Mouse (Mus musculus) testis, adult 2 months (tissue): ENCODE results near the gene Rhbdl2. TPM values are rescaled to one million over a fixed set of nuclear protein-coding genes. Genes with fewer than 3 reads are reported as not detected.

Experiments
- H3K27ac ChIP-seq: fragments of 200-500 bp; 2 replicates; pipeline ENCODE4 v1.5.1; 2012; ENCODE audit warnings: low read depth, low read length; ENCODE audit not compliant: control insufficient read depth, insufficient read depth
- H3K27me3 ChIP-seq: fragments of 200-500 bp; 2 replicates; pipeline ENCODE4 v1.6.1; 2012; ENCODE audit warnings: mild to moderate bottlenecking, low read length, moderate library complexity; ENCODE audit not compliant: control insufficient read depth, insufficient read depth
- H3K36me3 ChIP-seq: fragments of 200-500 bp; 2 replicates; pipeline ENCODE4 v1.6.1; 2012; ENCODE audit warnings: mild to moderate bottlenecking, low read length; ENCODE audit not compliant: control insufficient read depth, insufficient read depth
- H3K4me1 ChIP-seq: fragments of 200-500 bp; 2 replicates; pipeline ENCODE4 v1.6.1; 2012; ENCODE audit warnings: low read length; ENCODE audit not compliant: control insufficient read depth, insufficient read depth
- H3K4me3 ChIP-seq: fragments of 200-500 bp; 2 replicates; pipeline ENCODE4 v1.5.1; 2012; ENCODE audit warnings: low read depth, mild to moderate bottlenecking, low read length, moderate library complexity, mixed read lengths; ENCODE audit not compliant: control insufficient read depth
- CTCF ChIP-seq: fragments of 200-500 bp; IDR thresholded peaks from 2 replicates; pipeline ENCODE4 v1.5.1; 2012; ENCODE audit warnings: low read depth, mild to moderate bottlenecking, inconsistent platforms, low read length, moderate library complexity; ENCODE audit not compliant: control insufficient read depth, insufficient read depth, insufficient replicate concordance
- POLR2A ChIP-seq: fragments of 200-500 bp; IDR thresholded peaks from 2 replicates; pipeline ENCODE4 v1.6.1; 2012; ENCODE audit warnings: low read depth, mild to moderate bottlenecking, inconsistent platforms, low read length, moderate library complexity; ENCODE audit not compliant: control insufficient read depth
- polyA plus RNA-seq: library from polyadenylated mRNA; depleted of rRNA; stranded (reverse); fragments of >200 nt; gene quantifications from 2 replicates; pipeline ENCODE4 v1.2.3, GENCODE M21; 2012; rRNA removed

Gene Rhbdl2
- polyA plus RNA-seq, result 2.8 and 3.4 TPM in 2 replicates

GRCm38 (mm10) chr4:123787191-123787985 lies at the start of gene Rhbdl2:
Gene Rhbdl2, plus strand, starts transcription at chr4:123787874.
- no peak for TF ChIP-seq POLR2A
- no peak for TF ChIP-seq CTCF
- Histone ChIP-seq H3K27me3 (no peaks in the 10 kb centered on the region), H3K36me3 (no peaks in the 10 kb centered on the region), H3K27ac (no peak within 1 kb of the TSS), H3K4me3 (no peak within 1 kb of the TSS), H3K4me1 (peaks cover 3% of the 10 kb centered on the region)

DNA sequence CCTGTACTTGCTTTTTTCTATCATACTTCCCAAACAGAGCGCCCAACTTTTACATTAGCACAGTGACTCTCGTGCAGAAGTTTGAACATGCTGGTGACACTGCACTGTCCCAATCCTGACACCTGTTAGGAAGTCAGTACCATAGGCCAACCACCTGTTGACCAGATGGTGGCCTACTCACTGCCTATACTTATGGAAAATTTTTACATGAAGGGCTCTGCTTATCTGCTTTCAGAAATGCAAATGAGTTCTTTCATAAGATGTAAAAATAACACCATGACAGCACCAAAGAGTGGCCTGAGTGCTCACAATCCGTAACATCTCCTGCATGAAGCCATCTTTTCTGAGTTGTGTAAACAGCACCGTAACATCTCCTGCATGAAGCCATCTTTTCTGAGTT lies 49.0 kb upstream of the Rhbdl2 start:
- H3K27me3 ChIP-seq, result no peaks in the 10 kb centered on the region
- no peak overlapping the region for H3K4me3 ChIP-seq
- H3K4me1 ChIP-seq, result no peaks in the 10 kb centered on the region
- H3K36me3 ChIP-seq, result no peaks in the 10 kb centered on the region; the same call in none of the 2 replicates
- H3K27ac ChIP-seq, result no peak overlapping the region
- TF ChIP-seq CTCF (no peak), POLR2A (no peak)

GRCm38 (mm10) chr4:123742891-123743290 lies 44.8 kb upstream of the Rhbdl2 start:
- no peaks in the 10 kb centered on the region for H3K27me3 ChIP-seq
- no peak overlapping the region for H3K27ac ChIP-seq
- TF ChIP-seq CTCF, result no peak
- TF ChIP-seq POLR2A, result no peak
- H3K36me3 ChIP-seq, result no peaks in the 10 kb centered on the region; the same call in 1 of the 2 replicates
- H3K4me1 ChIP-seq, result peaks cover 2% of the 10 kb centered on the region; the same call in 1 of the 2 replicates
- no peak overlapping the region for H3K4me3 ChIP-seq

- H3K36me3 ChIP-seq, result no peaks in the 10 kb centered on the region; the same call in 1 of the 2 replicates
Measured at GRCm38 (mm10) chr4:123745221-123745775, 42.4 kb upstream of the Rhbdl2 start.

DNA sequence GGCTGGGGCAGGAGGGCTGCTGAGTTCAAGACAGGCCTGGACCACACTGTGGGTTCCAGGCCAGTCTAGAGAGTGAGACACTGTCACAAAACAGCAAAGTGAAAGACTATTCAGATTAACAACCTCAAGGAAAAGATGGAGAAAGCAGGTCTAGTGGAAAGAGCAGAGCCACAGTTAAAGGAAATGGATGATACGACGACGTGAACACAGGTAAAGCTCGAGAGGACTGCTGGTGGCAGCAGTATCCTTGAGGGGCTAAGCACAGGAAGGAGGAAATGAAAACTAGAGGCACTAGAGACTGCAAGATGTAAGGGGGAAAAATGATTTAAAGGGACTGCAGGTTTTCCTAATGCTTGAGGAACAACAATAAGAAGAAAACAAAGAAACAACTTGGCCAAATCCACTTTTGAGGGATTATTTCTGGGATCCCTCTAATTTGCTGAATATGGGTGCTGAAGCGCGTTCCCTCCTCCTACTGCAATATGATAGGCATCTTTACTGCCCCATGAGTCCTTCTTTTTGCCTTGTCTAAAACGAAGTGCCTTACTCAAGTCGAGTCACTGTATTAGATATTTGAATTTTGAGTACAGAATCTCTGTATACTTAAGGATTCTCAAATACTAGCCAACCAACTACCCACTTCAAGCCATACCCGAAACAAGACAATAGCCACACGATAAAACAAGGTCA lies 38.8 kb upstream of the Rhbdl2 start:
- Histone ChIP-seq H3K27ac (no peak overlapping the region; the same call in 1 of the 2 replicates), H3K36me3 (no peaks in the 10 kb centered on the region), H3K27me3 (no peaks in the 10 kb centered on the region), H3K4me1 (peaks cover 4% of the 10 kb centered on the region), H3K4me3 (peak overlapping the region; percentile 97)
- no peak for TF ChIP-seq CTCF
- TF ChIP-seq POLR2A, result no peak

More at GRCm38 (mm10) chr4:123745221-123745775, 42.4 kb upstream of the Rhbdl2 start:
- Histone ChIP-seq H3K27me3 (no peaks in the 10 kb centered on the region), H3K4me3 (no peak overlapping the region), H3K27ac (no peak overlapping the region), H3K4me1 (peaks cover 2% of the 10 kb centered on the region; the same call in 1 of the 2 replicates)
- no peak for TF ChIP-seq CTCF
- no peak for TF ChIP-seq POLR2A

DNA sequence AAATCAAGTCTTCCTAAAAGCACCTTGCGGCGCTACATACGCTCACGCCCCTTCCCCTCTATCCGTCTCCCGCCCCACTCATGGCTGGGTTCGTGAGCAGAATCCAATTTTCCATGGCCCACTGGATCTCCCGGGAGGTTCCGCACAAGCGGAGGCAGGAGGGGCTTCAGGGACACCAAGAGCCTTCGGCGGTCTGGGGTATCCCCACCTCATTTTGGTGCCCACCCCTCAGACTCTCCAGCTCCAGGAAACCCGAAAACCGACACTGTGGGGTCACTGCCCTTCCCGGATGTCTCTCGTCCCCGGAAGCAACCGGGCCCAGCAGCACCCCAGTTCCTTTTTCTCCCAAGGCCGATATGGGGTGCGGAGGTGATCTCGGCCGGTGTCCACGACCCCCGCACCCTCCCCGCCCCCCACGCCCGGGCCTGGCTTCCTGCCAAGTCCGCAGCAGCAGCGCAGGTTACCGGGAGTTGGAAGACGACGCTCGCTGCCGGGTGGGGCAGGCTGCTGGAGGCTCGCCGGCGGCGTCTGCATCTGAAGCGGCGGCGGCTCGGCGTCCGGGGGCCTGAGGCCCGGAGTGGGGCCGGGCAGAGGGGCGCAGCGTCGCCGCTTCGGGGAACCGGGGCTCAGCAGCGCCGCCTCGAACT lies 38.1 kb upstream of the Rhbdl2 start:
- no peaks in the 10 kb centered on the region for H3K36me3 ChIP-seq
- peaks cover 4% of the 10 kb centered on the region for H3K4me1 ChIP-seq
- no peaks in the 10 kb centered on the region for H3K27me3 ChIP-seq
- peak overlapping the region; percentile 85 for H3K27ac ChIP-seq
- TF ChIP-seq POLR2A (no peak), CTCF (no peak)
- H3K4me3 ChIP-seq, result peak overlapping the region; percentile 97

GRCm38 (mm10) chr4:123750152-123750651 lies 37.5 kb upstream of the Rhbdl2 start, which contains the start of gene Akirin1:
Gene Akirin1, minus strand, starts transcription at chr4:123750345.
- no peaks in the 10 kb centered on the region for H3K36me3 ChIP-seq
- peaks cover 2% of the 10 kb centered on the region; the same call in 1 of the 2 replicates for H3K4me1 ChIP-seq
- peak within 1 kb of the TSS; percentile 97 for H3K4me3 ChIP-seq
- H3K27ac ChIP-seq, result peak within 1 kb of the TSS; percentile 85
- TF ChIP-seq POLR2A (peak; percentile 92), CTCF (0 out of 2 replicates have a peak, but pooled peaks have one; percentile 14)
- H3K27me3 ChIP-seq, result no peaks in the 10 kb centered on the region
